Mouse (Mus musculus): Measurements from ENCODE around the gene Smarca2. TPM values are rescaled to one million over a fixed set of nuclear protein-coding genes. Genes with fewer than 3 reads are reported as not detected.

Smarca2 gene
- polyA plus RNA-seq, 2 experiments = 3.3 to 5.3 TPM

DNA sequence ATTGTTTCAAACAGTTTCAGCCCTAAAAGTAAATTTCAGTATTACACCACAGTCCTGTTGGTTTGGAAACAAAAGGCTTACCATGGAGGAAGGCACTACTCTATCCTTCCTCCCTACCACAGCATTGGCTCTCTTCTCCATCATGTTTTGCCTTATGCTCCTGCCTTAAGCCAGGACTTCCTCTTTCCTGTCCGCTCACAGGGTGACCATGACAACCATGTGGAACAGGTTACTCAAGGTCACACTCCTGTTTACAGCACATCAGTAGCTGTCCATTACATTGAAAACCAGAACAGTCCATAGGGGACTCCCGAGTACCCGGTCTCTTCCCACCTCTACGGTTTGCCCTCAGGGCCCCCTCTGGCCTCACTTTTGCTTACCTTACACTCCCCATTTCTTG lies 92.3 kb downstream of the Smarca2 start:
- no peak for DNase-seq (ENCODE audit: low read depth in 3 of 3, low spot score in 3 of 3)
- TF ChIP-seq CTCF (IDR thresholded peaks at IDR 0.05; ENCODE audit: low read depth) (no peak), EP300 (IDR thresholded peaks at IDR 0.05; ENCODE audit: low read depth) (no peak)
- H3K4me1 ChIP-seq (replicated peaks; ENCODE audit: control insufficient read depth in 2 of 2, insufficient read depth in 2 of 2, low read length in 1 of 2) = no peaks in the 10 kb centered on the region
- H3K27ac ChIP-seq = no peak overlapping the region
- no peak for ATAC-seq (ENCODE audit: insufficient read depth)
- H3K9me3 ChIP-seq (ENCODE audit: control insufficient read depth, low read length) = no peaks in the 10 kb centered on the region
- no peak overlapping the region for H3K4me3 ChIP-seq (ENCODE audit: insufficient read depth in 1 of 2, low read depth in 2 of 2, low read length in 2 of 2)
- no peaks in the 10 kb centered on the region for H3K27me3 ChIP-seq (ENCODE audit: control insufficient read depth, insufficient read depth, low read length)
- H3K9ac ChIP-seq (replicated peaks) = no peak overlapping the region
- no peak overlapping the region for H3K4me2 ChIP-seq (ENCODE audit: low read depth)
- 63% methylated on average over 4 of the region's 4 CpGs for WGBS (ENCODE audit: insufficient replicate concordance)
- H3K36me3 ChIP-seq (replicated peaks; ENCODE audit: control insufficient read depth, insufficient read depth, low read depth) = no peaks in the 10 kb centered on the region

DNA sequence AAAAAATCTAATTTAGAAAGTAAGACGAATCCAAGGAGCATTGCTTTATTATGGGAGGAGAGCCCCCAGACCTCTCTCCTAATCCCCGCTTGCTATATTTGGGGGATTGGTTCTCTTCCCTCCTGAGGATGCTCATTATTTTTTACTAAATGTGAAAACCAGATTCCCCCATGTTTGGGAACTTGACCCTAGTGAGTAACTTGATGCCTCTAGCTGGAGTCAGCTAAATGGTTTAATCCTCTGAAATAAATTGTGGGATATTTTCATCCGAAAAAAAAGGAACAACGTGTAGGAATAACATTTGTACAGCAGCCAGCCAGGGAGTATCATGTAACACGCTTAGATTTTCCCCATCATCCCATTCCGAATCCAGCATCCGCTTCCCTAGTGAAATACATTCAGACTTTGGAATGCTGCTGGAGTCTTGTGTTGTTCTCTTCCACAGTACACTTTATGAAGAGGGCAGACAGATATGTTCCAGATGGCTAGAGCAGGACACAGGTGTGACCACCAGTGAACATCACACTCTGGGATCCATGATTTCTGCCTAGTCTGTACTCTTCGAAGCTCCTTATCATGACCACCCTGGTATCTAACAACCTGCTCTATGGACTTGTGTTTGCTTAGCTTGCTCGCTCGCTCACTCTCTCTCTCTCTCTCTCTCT lies 99.8 kb downstream of the Smarca2 start:
- Histone ChIP-seq H3K27ac (no peak overlapping the region), H3K9me3 (ENCODE audit: control insufficient read depth, low read length) (no peaks in the 10 kb centered on the region), H3K27me3 (ENCODE audit: control insufficient read depth, insufficient read depth, low read length) (no peaks in the 10 kb centered on the region), H3K4me1 (replicated peaks; ENCODE audit: control insufficient read depth in 2 of 2, insufficient read depth in 2 of 2, low read length in 1 of 2) (0 out of 4 replicates have a peak, but pooled peaks cover 0 to 3% of the 10 kb centered on the region in 2 experiments), H3K4me2 (ENCODE audit: low read depth) (no peak overlapping the region), H3K9ac (replicated peaks) (no peak overlapping the region), H3K4me3 (ENCODE audit: insufficient read depth in 1 of 2, low read depth in 2 of 2, low read length in 2 of 2) (no peak overlapping the region), H3K36me3 (replicated peaks; ENCODE audit: control insufficient read depth, insufficient read depth, low read depth) (no peaks in the 10 kb centered on the region)
- ATAC-seq (ENCODE audit: insufficient read depth) (no peak), DNase-seq (ENCODE audit: low read depth in 3 of 3, low spot score in 3 of 3) (no peak)
- WGBS (ENCODE audit: insufficient replicate concordance) = 69% methylated on average over 10 of the region's 10 CpGs
- TF ChIP-seq EP300 (IDR thresholded peaks at IDR 0.05; ENCODE audit: low read depth) (no peak), CTCF (IDR thresholded peaks at IDR 0.05; ENCODE audit: low read depth) (no peak)

DNA sequence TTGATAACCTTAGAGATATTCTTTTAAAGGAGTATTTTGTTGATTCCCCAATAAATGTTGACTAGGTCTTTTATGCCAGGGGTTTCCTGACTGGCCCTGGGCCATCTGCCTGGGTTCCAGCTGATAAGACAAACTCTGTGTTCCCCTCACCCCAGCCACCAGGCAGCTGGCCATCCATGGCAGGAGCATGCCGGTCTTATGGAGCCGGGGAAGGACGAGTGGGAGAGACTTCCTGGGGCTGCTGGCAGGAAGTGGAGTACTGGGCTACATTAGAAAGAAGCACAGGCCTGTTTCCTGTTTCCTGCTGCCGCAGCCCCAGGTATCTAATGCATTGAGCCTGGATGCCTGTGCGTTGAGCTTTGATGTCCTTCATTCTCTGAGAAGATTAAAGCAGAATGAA lies 102.1 kb downstream of the Smarca2 start:
- 0 out of 4 replicates have a peak, but pooled peaks cover 0 to 3% of the 10 kb centered on the region in 2 experiments for H3K4me1 ChIP-seq (replicated peaks; ENCODE audit: control insufficient read depth in 2 of 2, insufficient read depth in 2 of 2, low read length in 1 of 2)
- DNase-seq (ENCODE audit: low read depth in 3 of 3, low spot score in 3 of 3) (no peak), ATAC-seq (ENCODE audit: insufficient read depth) (no peak)
- H3K4me3 ChIP-seq (ENCODE audit: insufficient read depth in 1 of 2, low read depth in 2 of 2, low read length in 2 of 2) = no peak overlapping the region
- H3K4me2 ChIP-seq (ENCODE audit: low read depth) = no peak overlapping the region
- H3K27ac ChIP-seq = no peak overlapping the region
- no peaks in the 10 kb centered on the region for H3K27me3 ChIP-seq (ENCODE audit: control insufficient read depth, insufficient read depth, low read length)
- H3K36me3 ChIP-seq (replicated peaks; ENCODE audit: control insufficient read depth, insufficient read depth, low read depth) = no peaks in the 10 kb centered on the region
- no peak overlapping the region for H3K9ac ChIP-seq (replicated peaks)
- no peaks in the 10 kb centered on the region for H3K9me3 ChIP-seq (ENCODE audit: control insufficient read depth, low read length)
- 30% methylated on average over 5 of the region's 5 CpGs for WGBS (ENCODE audit: insufficient replicate concordance)
- TF ChIP-seq EP300 (IDR thresholded peaks at IDR 0.05; ENCODE audit: low read depth) = no peak
- TF ChIP-seq CTCF (IDR thresholded peaks at IDR 0.05; ENCODE audit: low read depth) = no peak

DNA sequence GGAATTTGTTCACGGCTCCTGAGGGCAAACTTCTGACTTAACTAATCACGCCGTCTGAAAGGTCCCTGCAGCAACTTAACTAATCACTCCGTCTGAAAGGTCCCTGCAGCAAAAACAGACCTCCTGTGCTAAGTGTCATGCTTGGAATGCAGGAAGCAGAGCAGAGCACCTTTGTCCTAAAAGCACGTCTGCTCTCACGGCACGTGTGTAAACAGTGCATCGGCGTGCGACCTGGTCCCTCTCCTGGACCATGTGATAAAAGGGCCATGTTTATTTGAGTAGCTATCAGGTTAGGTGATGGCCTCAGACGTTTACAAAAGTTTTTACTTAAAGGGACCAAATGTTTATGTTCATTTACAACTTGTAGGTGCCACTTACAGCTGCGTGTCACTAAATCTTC lies 104.2 kb downstream of the Smarca2 start:
- no peaks in the 10 kb centered on the region for H3K36me3 ChIP-seq (replicated peaks; ENCODE audit: control insufficient read depth, insufficient read depth, low read depth)
- H3K4me2 ChIP-seq (ENCODE audit: low read depth) = no peak overlapping the region
- H3K4me1 ChIP-seq (replicated peaks; ENCODE audit: control insufficient read depth in 2 of 2, insufficient read depth in 2 of 2, low read length in 1 of 2) = 0 out of 4 replicates have a peak, but pooled peaks cover 0 to 3% of the 10 kb centered on the region in 2 experiments
- H3K4me3 ChIP-seq (ENCODE audit: insufficient read depth in 1 of 2, low read depth in 2 of 2, low read length in 2 of 2) = no peak overlapping the region
- H3K9me3 ChIP-seq (ENCODE audit: control insufficient read depth, low read length) = no peaks in the 10 kb centered on the region
- H3K27ac ChIP-seq = no peak overlapping the region
- no peak for DNase-seq (ENCODE audit: low read depth in 3 of 3, low spot score in 3 of 3)
- WGBS (ENCODE audit: insufficient replicate concordance) = 62% methylated on average over 12 of the region's 12 CpGs
- H3K27me3 ChIP-seq (ENCODE audit: control insufficient read depth, insufficient read depth, low read length) = no peaks in the 10 kb centered on the region
- ATAC-seq (ENCODE audit: insufficient read depth) = no peak
- H3K9ac ChIP-seq (replicated peaks) = no peak overlapping the region
- TF ChIP-seq CTCF (IDR thresholded peaks at IDR 0.05; ENCODE audit: low read depth) (no peak), EP300 (IDR thresholded peaks at IDR 0.05; ENCODE audit: low read depth) (no peak)

DNA sequence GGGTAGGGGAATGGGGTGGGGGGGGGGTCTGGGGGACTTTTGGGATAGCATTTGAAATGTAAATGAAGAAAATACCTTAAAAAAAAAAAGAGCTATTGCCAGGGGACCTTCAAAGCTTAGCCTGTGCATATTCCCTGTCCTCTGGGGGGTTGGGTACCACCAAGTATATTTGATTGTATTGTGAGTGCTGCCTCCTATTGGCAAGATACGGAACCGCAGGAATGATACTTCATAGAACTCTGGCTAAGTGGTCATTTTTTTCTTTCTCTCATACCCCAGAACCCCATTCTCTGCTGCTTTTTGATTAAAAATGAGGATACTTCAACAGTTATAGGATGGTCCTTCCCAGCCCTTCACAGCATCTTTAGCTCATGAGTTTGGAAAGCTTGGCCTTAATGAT lies 106.4 kb downstream of the Smarca2 start:
- H3K36me3 ChIP-seq (replicated peaks; ENCODE audit: control insufficient read depth, insufficient read depth, low read depth) = no peaks in the 10 kb centered on the region
- no peak for ATAC-seq (ENCODE audit: insufficient read depth)
- H3K4me3 ChIP-seq (ENCODE audit: insufficient read depth in 1 of 2, low read depth in 2 of 2, low read length in 2 of 2) = no peak overlapping the region
- H3K27me3 ChIP-seq (ENCODE audit: control insufficient read depth, insufficient read depth, low read length) = no peaks in the 10 kb centered on the region
- H3K9me3 ChIP-seq (ENCODE audit: control insufficient read depth, low read length) = no peaks in the 10 kb centered on the region
- DNase-seq (ENCODE audit: low read depth in 3 of 3, low spot score in 3 of 3) = no peak
- no peak overlapping the region for H3K27ac ChIP-seq
- H3K4me2 ChIP-seq (ENCODE audit: low read depth) = no peak overlapping the region
- 20% methylated on average over 2 of the region's 2 CpGs for WGBS (ENCODE audit: insufficient replicate concordance)
- H3K4me1 ChIP-seq (replicated peaks; ENCODE audit: control insufficient read depth in 2 of 2, insufficient read depth in 2 of 2, low read length in 1 of 2) = 0 out of 4 replicates have a peak, but pooled peaks cover 0 to 3% of the 10 kb centered on the region in 2 experiments
- H3K9ac ChIP-seq (replicated peaks) = no peak overlapping the region
- TF ChIP-seq EP300 (IDR thresholded peaks at IDR 0.05; ENCODE audit: low read depth) (no peak), CTCF (IDR thresholded peaks at IDR 0.05; ENCODE audit: low read depth) (peak; percentile 54; the same call in 1 of the 2 replicates)

Measured in liver, embryonic 14.5 days (tissue).